Mouse (Mus musculus) stomach, embryonic 14.5 days (tissue): ENCODE data around the gene Itga9. TPM values are rescaled to one million over a fixed set of nuclear protein-coding genes. Genes with fewer than 3 reads are reported as not detected.

ENCODE experiments used
- ATAC-seq: fragments of 200-750 bp; cut with Nextera tagmentation; 2 replicates; pipeline ENCODE4 v1.8.0; 2017; ENCODE audit warnings: low read depth, moderate TSS enrichment; ENCODE audit not compliant: insufficient number of reproducible peaks, insufficient read depth, low FRiP score
- H3K27ac ChIP-seq: fragments of 300-500 bp; sonication (generic); 2 replicates; pipeline ENCODE4 v1.5.1; 2014; ENCODE audit warnings: mild to moderate bottlenecking, low read length, moderate library complexity, mixed read lengths
- H3K27me3 ChIP-seq: fragments of 300-500 bp; sonication (generic); 2 replicates; pipeline ENCODE4 v1.6.1; 2014; ENCODE audit warnings: low read length, control low read depth, mixed read lengths; ENCODE audit not compliant: control insufficient read depth, insufficient read depth
- H3K36me3 ChIP-seq: fragments of 300-500 bp; sonication (generic); 2 replicates; pipeline ENCODE4 v1.6.1; 2014; ENCODE audit warnings: mild to moderate bottlenecking, control low read depth, low read length, moderate library complexity, mixed read lengths; ENCODE audit not compliant: control insufficient read depth, insufficient read depth
- H3K4me1 ChIP-seq: fragments of 300-500 bp; sonication (generic); 2 replicates; pipeline ENCODE4 v1.6.1; 2014; ENCODE audit warnings: low read length, control low read depth, mixed read lengths; ENCODE audit not compliant: control insufficient read depth, insufficient read depth
- H3K4me2 ChIP-seq: fragments of 300-500 bp; sonication (generic); replicated peaks from 2 replicates; pipeline ENCODE4 v1.6.1; 2014; ENCODE audit warnings: low read depth, low read length, control low read depth
- H3K4me3 ChIP-seq: fragments of 300-500 bp; sonication (generic); 2 replicates; pipeline ENCODE4 v1.5.1; 2014; ENCODE audit warnings: low read depth, low read length, control low read depth
- H3K9ac ChIP-seq: fragments of 300-500 bp; sonication (generic); replicated peaks from 2 replicates; pipeline ENCODE4 v1.6.1; 2014; ENCODE audit warnings: low read depth, mild to moderate bottlenecking, control low read depth, low read length, moderate library complexity, mixed read lengths
- H3K9me3 ChIP-seq: fragments of 300-500 bp; sonication (generic); 2 replicates; pipeline ENCODE4 v1.6.1; 2016; ENCODE audit warnings: low read depth, low read length, control low read depth; ENCODE audit not compliant: control insufficient read depth
- WGBS: fragments of 180-500 bp; shearing (Covaris S2); extraction: QIAGEN DNeasy Blood & Tissue Kit; methylation state at CpG from one replicate; pipeline ENCODE4 v1.1.7; 2014; 5-methylcytosine and 5-hydroxymethylcytosine counted together
- polyA plus RNA-seq: library from polyadenylated mRNA; unstranded; fragments of >200 nt; fragmentation: Nextera tagmentation; extraction: Ambion mirVana; gene quantifications from 2 replicates; pipeline ENCODE4 v1.2.1, GENCODE M21; 2014

Gene Itga9
- polyA plus RNA-seq, 1 experiment from 2014 or later: 14.3 TPM

DNA sequence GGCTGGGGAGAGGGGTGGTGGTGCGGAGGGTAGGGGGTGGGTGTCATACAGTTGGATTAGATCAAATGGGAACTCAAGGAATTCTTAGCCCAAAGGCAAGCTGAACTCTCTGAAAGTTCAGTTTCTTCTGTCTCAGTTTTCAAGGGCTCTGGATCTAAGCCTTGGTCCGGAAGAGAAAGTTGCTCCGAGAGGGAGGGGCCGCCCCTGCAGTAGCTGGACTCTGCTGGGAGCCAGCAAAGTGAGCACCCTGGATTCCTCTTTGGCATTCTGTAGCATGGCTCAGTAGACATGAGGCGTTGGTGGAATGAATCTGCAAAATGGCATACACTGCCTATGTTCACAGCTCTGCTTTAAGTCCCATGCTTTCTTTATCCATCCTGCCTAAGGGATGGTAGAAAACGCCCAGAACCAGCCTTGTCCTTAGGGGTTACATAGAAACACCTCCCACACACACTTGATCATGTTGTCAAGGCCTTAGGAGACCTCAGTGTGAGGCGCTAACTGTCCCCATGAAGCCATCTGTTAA, 235.5 kb downstream of the Itga9 start:
- H3K27ac ChIP-seq: no peak overlapping the region
- H3K4me1 ChIP-seq: 0 out of 2 replicates have a peak, but pooled peaks cover 2% of the 10 kb centered on the region
- 71% methylated on average over 7 of the region's 7 CpGs for WGBS
- no peak overlapping the region for H3K4me2 ChIP-seq
- H3K27me3 ChIP-seq: no peaks in the 10 kb centered on the region
- H3K9ac ChIP-seq: no peak overlapping the region
- no peaks in the 10 kb centered on the region; the same call in 1 of the 2 replicates for H3K36me3 ChIP-seq
- ATAC-seq: no peak
- no peak overlapping the region for H3K4me3 ChIP-seq
- H3K9me3 ChIP-seq: no peaks in the 10 kb centered on the region

DNA sequence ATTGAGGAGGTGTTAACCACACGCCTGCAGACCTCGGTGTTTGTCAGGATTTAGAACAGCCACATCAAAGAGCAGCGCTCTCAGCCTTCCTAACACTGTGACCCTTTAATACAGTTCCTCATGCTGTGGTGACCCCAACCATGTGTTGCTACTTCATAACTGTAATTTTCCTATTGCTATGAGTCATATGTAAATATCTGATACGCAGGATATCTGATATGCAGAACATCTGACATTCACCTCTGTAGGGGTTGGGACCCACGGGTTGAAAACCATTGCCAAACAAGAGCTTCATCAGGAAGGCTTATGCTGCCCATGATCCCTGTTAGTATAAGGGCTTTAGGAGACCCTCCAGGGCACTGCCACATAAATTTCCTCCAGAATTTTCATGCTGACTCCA, 237.2 kb downstream of the Itga9 start:
- no peak overlapping the region for H3K4me2 ChIP-seq
- no peak overlapping the region for H3K9ac ChIP-seq
- H3K36me3 ChIP-seq: no peaks in the 10 kb centered on the region; the same call in 1 of the 2 replicates
- H3K27me3 ChIP-seq: no peaks in the 10 kb centered on the region
- WGBS: 74% methylated on average over 5 of the region's 5 CpGs
- H3K9me3 ChIP-seq: no peaks in the 10 kb centered on the region
- no peaks in the 10 kb centered on the region for H3K4me1 ChIP-seq
- ATAC-seq: no peak
- no peak overlapping the region for H3K27ac ChIP-seq
- no peak overlapping the region for H3K4me3 ChIP-seq

DNA sequence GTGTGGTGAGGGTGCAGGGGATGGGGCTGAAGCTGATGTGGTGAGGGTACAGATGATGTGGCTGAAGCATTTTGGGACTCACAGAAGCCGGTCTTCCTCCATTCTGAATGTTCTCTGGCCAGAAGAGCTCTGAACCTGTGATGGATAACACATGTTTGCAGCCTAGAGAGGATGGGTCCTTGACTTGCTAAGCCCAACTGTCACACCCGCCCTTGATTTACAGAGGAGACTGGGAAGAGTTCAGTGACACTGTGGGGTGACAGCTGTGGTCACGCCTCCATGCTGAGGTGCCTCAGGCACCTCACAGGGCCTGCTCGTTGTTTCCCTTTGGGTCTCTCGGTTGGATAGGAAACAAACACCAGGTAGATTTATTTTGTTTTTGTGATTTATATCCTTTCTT, 238.5 kb downstream of the Itga9 start:
- Histone ChIP-seq H3K9me3 (no peaks in the 10 kb centered on the region), H3K27ac (no peak overlapping the region), H3K9ac (no peak overlapping the region), H3K4me2 (no peak overlapping the region), H3K4me3 (no peak overlapping the region), H3K4me1 (no peaks in the 10 kb centered on the region), H3K36me3 (no peaks in the 10 kb centered on the region; the same call in 1 of the 2 replicates), H3K27me3 (no peaks in the 10 kb centered on the region)
- WGBS: 51% methylated on average over 5 of the region's 5 CpGs
- ATAC-seq: no peak

DNA sequence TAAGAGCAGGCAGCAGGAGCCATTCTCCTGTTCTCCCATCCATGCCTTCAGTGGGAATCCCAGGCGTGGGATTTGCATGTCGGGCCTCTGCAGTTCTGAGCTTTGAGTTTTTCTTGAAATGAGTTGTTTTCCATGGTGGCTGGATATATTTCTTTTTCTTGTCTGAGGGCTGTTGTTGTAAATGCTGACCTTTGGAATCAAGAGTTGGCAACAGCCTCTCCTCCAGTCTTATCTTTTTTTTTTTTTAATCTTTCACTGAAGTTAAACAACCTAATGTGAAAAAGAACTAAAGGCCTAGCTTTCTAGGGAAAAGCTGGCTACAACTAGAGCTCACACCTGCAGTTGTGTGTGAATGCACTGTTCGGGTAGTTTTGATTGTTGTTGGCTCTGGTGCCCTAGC, 240.3 kb downstream of the Itga9 start:
- Histone ChIP-seq H3K4me2 (no peak overlapping the region), H3K4me1 (no peaks in the 10 kb centered on the region), H3K27me3 (no peaks in the 10 kb centered on the region), H3K4me3 (no peak overlapping the region), H3K36me3 (no peaks in the 10 kb centered on the region), H3K9ac (no peak overlapping the region), H3K9me3 (no peaks in the 10 kb centered on the region), H3K27ac (no peak overlapping the region)
- ATAC-seq: no peak
- 74% methylated on average over 3 of the region's 3 CpGs for WGBS

DNA sequence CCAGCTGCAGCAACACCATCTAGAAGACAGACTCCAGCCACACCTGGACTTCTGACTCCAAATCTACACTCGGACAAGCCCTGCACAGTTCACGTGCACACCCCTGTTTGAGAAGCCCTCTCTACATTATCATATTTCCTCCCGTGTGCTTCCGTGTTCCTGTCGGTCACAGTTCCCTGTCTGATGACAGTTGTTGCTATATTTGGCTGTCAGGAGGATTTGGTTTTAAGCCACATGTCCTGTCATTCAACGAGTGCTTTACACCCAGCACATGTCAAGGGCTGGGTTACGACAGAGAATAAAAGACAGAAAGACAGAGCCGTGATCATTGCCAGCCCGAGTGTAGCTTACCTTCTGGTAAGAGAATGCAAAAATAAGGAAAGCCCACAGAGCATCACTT, 250.2 kb downstream of the Itga9 start:
- H3K4me1 ChIP-seq: peaks cover 18% of the 10 kb centered on the region; the same call in 1 of the 2 replicates
- 73% methylated on average over 9 of the region's 9 CpGs for WGBS
- H3K9me3 ChIP-seq: no peaks in the 10 kb centered on the region
- no peak for ATAC-seq
- no peak overlapping the region for H3K27ac ChIP-seq
- H3K4me2 ChIP-seq: no peak overlapping the region
- H3K27me3 ChIP-seq: no peaks in the 10 kb centered on the region
- H3K4me3 ChIP-seq: no peak overlapping the region
- H3K36me3 ChIP-seq: no peaks in the 10 kb centered on the region
- H3K9ac ChIP-seq: no peak overlapping the region

DNA sequence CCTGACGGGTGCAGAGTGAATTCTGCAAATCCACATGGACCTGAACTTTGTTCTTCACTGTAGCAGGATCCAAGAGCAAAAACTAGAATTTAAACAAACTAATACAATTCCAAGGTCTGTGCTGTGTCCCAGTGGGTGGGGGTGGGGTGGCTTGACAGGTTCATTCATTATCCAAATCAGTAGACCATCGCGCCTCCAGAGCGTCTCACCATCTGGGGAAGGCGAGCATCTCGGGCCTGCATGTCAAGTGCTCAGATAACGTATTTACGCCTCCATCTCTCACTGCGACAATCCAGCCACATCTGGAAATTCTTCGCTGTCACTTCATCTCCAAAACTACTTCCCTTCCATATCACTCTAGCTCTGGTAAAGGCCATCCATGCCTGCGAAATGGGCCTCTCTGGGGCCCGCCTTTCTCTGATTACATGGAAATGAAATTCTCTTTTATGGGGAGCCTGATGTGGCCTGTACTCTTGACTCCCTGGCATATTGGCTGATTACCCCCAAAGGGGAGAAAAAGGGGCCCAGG, 254.2 kb downstream of the Itga9 start:
- no peaks in the 10 kb centered on the region for H3K27me3 ChIP-seq
- H3K36me3 ChIP-seq: no peaks in the 10 kb centered on the region
- H3K27ac ChIP-seq: no peak overlapping the region; the same call in 1 of the 2 replicates
- H3K4me2 ChIP-seq: no peak overlapping the region
- no peak overlapping the region for H3K9ac ChIP-seq
- no peaks in the 10 kb centered on the region for H3K9me3 ChIP-seq
- peaks cover 20% of the 10 kb centered on the region; the same call in 1 of the 2 replicates for H3K4me1 ChIP-seq
- no peak for ATAC-seq
- 42% methylated on average over 12 of the region's 12 CpGs for WGBS
- no peak overlapping the region for H3K4me3 ChIP-seq

DNA sequence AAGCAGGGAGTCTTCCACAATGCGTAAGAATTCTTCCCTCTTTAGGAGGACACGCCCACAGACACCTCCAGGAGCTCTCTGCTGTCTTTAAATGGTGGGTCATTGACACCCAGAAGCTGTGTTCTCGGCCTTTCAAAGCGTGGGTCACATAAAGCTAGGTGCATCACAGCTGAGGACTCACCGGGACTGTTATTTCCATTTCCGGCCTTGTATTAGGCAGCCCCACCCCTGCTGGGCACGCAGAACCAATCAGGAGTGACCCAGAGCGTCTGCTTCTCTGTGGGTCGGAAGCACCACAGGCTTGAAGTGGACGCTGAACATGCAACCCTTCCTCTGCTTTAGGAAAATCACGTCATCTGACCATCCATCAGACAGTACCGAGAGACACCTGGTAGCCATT, 255.7 kb downstream of the Itga9 start:
- Histone ChIP-seq H3K9ac (no peak overlapping the region), H3K27ac (no peak overlapping the region), H3K9me3 (no peaks in the 10 kb centered on the region), H3K36me3 (no peaks in the 10 kb centered on the region), H3K4me1 (peaks cover 20% of the 10 kb centered on the region; the same call in 1 of the 2 replicates), H3K27me3 (no peaks in the 10 kb centered on the region), H3K4me2 (no peak overlapping the region), H3K4me3 (no peak overlapping the region)
- no peak for ATAC-seq
- WGBS: 62% methylated on average over 12 of the region's 12 CpGs

DNA sequence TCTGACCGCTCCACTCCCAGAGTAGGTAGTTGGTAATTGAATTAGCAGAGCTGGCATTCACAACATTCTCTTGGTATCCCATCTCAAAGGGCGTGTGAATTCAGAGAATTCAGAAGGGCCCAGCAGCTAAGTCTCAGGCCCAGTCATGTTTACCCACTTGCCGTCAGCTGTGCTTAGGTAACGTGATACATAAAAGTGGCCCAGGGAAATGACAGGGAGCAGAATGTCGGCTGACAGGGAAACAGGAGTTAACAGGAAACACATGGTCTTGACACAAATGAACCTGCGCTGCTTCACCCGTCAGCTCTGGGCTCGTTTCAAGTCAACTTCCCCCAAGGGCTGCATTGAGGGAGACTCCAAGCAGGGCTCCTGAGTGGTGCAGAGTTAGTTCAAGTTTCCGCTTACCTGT, 256.4 kb downstream of the Itga9 start:
- peak; percentile 53; the same call in 1 of the 2 replicates for ATAC-seq
- no peaks in the 10 kb centered on the region for H3K27me3 ChIP-seq
- H3K9me3 ChIP-seq: no peaks in the 10 kb centered on the region
- H3K4me3 ChIP-seq: no peak overlapping the region
- no peak overlapping the region for H3K4me2 ChIP-seq
- H3K9ac ChIP-seq: no peak overlapping the region
- H3K4me1 ChIP-seq: peaks cover 20% of the 10 kb centered on the region; the same call in 1 of the 2 replicates
- H3K36me3 ChIP-seq: no peaks in the 10 kb centered on the region
- 26% methylated on average over 9 of the region's 9 CpGs for WGBS
- H3K27ac ChIP-seq: no peak overlapping the region

DNA sequence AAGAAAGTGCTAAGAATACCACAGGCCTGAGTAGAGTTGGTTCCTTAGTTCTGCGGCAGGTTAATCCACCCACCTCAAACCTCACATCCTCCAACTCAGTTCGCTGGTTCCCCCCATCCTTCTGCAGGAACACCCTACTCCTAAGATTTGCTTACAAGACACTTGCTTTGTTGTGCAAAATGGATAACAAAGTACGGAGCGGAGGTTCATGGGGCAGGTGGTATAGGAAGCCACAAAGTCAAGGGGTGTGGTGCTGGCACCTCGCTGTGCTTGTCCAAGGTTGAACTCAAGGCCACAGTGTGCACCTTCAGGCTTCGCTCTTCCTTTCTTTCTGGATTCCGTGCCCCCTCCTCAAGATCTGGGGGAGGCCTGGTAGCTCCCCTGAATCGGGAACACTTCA, 257.0 kb downstream of the Itga9 start:
- H3K27ac ChIP-seq: no peak overlapping the region
- ATAC-seq: no peak

More for the DNA sequence above, 257.0 kb downstream of the Itga9 start:
- no peaks in the 10 kb centered on the region for H3K9me3 ChIP-seq
- H3K4me2 ChIP-seq: no peak overlapping the region
- no peak overlapping the region for H3K4me3 ChIP-seq
- H3K27me3 ChIP-seq: no peaks in the 10 kb centered on the region
- WGBS: 90% methylated on average over 8 of the region's 8 CpGs
- H3K9ac ChIP-seq: no peak overlapping the region
- no peaks in the 10 kb centered on the region for H3K36me3 ChIP-seq
- peaks cover 20% of the 10 kb centered on the region; the same call in 1 of the 2 replicates for H3K4me1 ChIP-seq
